9 mouse cellular contexts compared by ENCODE assay signal in the genomic region with DNA sequence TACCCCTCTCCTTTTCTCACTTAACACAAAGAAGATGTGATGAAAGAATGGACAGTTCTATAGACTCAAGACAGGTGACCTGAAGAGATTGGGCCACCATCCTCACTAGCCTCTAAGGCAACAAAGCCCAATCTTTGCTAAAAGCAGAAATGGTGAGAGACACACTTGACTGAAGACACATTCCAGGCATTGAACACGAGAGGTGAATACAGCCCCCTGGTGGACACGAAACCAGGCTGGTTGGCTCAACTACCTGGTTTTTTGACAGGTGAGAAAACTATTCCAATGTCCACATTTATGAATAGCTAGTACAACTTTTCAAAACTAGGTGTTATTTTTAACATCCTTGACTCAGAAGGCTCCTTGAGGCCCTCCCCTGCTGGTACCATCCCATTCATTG. TPM values are rescaled to one million over a fixed set of nuclear protein-coding genes. Genes with fewer than 3 reads are reported as not detected.
DNase-seq lines count a peak whose midpoint lies in the region; ATAC-seq lines count a peak whose summit lies in the region.
"Had no signal": no experiment of that assay in that cellular context is flagged by ENCODE, and none has a peak within 500 bp of the region (broad histone marks: within the 10 kb centered on the region; RNA-seq: fewer than 3 reads in every experiment).

No protein-coding gene starts in this region.

- H3K4me2 ChIP-seq in kidney, embryonic 14.5 days (replicated peaks; ENCODE audit: low read depth, low read length): no peak overlapping the region
- no peak overlapping the region for H3K4me2 ChIP-seq in forebrain, embryonic 16.5 days (ENCODE audit: low read length)

- no peak overlapping the region for H3K9ac ChIP-seq in kidney, embryonic 14.5 days (ENCODE audit: low read depth, low read length)
- H3K9ac ChIP-seq in forebrain, embryonic 16.5 days (replicated peaks; ENCODE audit: low read depth, low read length): no peak overlapping the region

- 80% methylated on average over 2 of the region's 2 CpGs for whole genome bisulfite sequencing in kidney, embryonic 14.5 days
- 61% methylated on average over 2 of the region's 2 CpGs for WGBS in forebrain, embryonic 16.5 days

- H3K4me3 ChIP-seq in kidney, embryonic 14.5 days (ENCODE audit: low read length): no peak overlapping the region
- H3K4me3 ChIP-seq in forebrain, embryonic 16.5 days (replicated peaks; ENCODE audit: low read length): no peak overlapping the region

- H3K27ac ChIP-seq in kidney, embryonic 14.5 days (ENCODE audit: low read depth, low read length): no peak overlapping the region
- no peak overlapping the region for H3K27ac ChIP-seq in forebrain, embryonic 16.5 days (ENCODE audit: low read length)

- DNase-seq in CD4-positive, CD25-positive, alpha-beta regulatory T cell, adult 2 months (ENCODE audit: low read depth, low spot score): peak; percentile 48
- peak; percentile 62 for DNase-seq in kidney, adult 18-20 months
- DNase-seq in lung, postnatal 36 days: peak; percentile 60
- DNase-seq in adipocyte (ENCODE audit: low spot score): no peak
- DNase-seq: layer of hippocampus, adult 9-11 months had no signal

- no peaks in the 10 kb centered on the region for H3K9me3 ChIP-seq in kidney, embryonic 14.5 days (ENCODE audit: control insufficient read depth, low read length)
- H3K9me3 ChIP-seq in forebrain, embryonic 16.5 days (ENCODE audit: control insufficient read depth, low read length): no peaks in the 10 kb centered on the region

- no peaks in the 10 kb centered on the region for H3K36me3 ChIP-seq in kidney, embryonic 14.5 days (ENCODE audit: control insufficient read depth, insufficient read depth, low read length)
- no peaks in the 10 kb centered on the region for H3K36me3 ChIP-seq in forebrain, embryonic 16.5 days (ENCODE audit: control insufficient read depth, insufficient read depth)

- no peaks in the 10 kb centered on the region for H3K4me1 ChIP-seq in kidney, embryonic 14.5 days (ENCODE audit: control insufficient read depth, insufficient read depth, low read length)
- no peaks in the 10 kb centered on the region for H3K4me1 ChIP-seq in forebrain, embryonic 16.5 days (replicated peaks; ENCODE audit: control insufficient read depth, insufficient read depth, low read length)

- H3K27me3 ChIP-seq in kidney, embryonic 14.5 days (ENCODE audit: control insufficient read depth, insufficient read depth, low read length): no peaks in the 10 kb centered on the region
- H3K27me3 ChIP-seq in forebrain, embryonic 16.5 days (replicated peaks; ENCODE audit: control insufficient read depth, insufficient read depth, low read length): no peaks in the 10 kb centered on the region

- no peak for ATAC-seq in CD4-positive, CD25-positive, alpha-beta regulatory T cell, adult 4 months
- ATAC-seq in kidney, embryonic 14.5 days (ENCODE audit: low FRiP score, low TSS enrichment): no peak
- ATAC-seq in hematopoietic stem cell, adult 5-6 weeks (replicated peaks in 1 of 2; ENCODE audit: insufficient read depth in 1 of 2, low FRiP score in 2 of 2, low TSS enrichment in 1 of 2, low read depth in 1 of 2, poor library complexity in 2 of 2, severe bottlenecking in 2 of 2): peak; percentile 42 to 57; a peak in 2 of 4 replicates
- no peak for ATAC-seq in forebrain, embryonic 16.5 days

RNA-seq across cellular contexts. Expression of gene Habp4, which starts 43.1 kb away (rescaled TPM):
- polyA plus RNA-seq in CD4-positive, CD25-positive, alpha-beta regulatory T cell, adult 4 months (2017; shearing (Covaris generic)): 1 to 10 TPM; 2.8 to 4.0 TPM
- polyA plus RNA-seq in kidney, embryonic 14.5 days (2014; fragmentation: Nextera tagmentation; extraction: Ambion mirVana): 23.7 and 32.6 TPM in 2 replicates
- total RNA-seq in hematopoietic stem cell, adult 5-6 weeks (2017): 2.5 and 4.8 TPM in 2 replicates
- polyA plus RNA-seq in forebrain, embryonic 16.5 days (2015; fragmentation: Nextera tagmentation; extraction: Ambion mirVana): 15.9 and 18.1 TPM in 2 replicates

RNA-seq across cellular contexts. Expression of gene Zfp367, which starts 51.7 kb away (rescaled TPM):
- 1 to 10 TPM; 7.8 to 8.7 TPM for polyA plus RNA-seq in CD4-positive, CD25-positive, alpha-beta regulatory T cell, adult 4 months (2017; shearing (Covaris generic))
- polyA plus RNA-seq in kidney, embryonic 14.5 days (2014; fragmentation: Nextera tagmentation; extraction: Ambion mirVana): 13.6 and 21.4 TPM in 2 replicates
- 70.6 and 125 TPM in 2 replicates for total RNA-seq in hematopoietic stem cell, adult 5-6 weeks (2017)
- 10.8 and 13.1 TPM in 2 replicates for polyA plus RNA-seq in forebrain, embryonic 16.5 days (2015; fragmentation: Nextera tagmentation; extraction: Ambion mirVana)

Comparison
In these comparisons a context has a peak if more than half of its experiments do, and no peak if none do; other contexts are left out.
1. ATAC-seq: peak in hematopoietic stem cell, adult 5-6 weeks (2 of 2); none in CD4-positive, CD25-positive, alpha-beta regulatory T cell, adult 4 months (single experiment), kidney, embryonic 14.5 days (single experiment) and forebrain, embryonic 16.5 days (single experiment).